Mouse (Mus musculus) bone marrow macrophage, adult 2 months (primary cell): ENCODE data around the gene Prkd2.

Experiments
- CTCF ChIP-seq: IDR thresholded peaks from 2 replicates; pipeline ENCODE4 v1.5.1; 2012; ENCODE audit warnings: low read depth, mild to moderate bottlenecking, low read length, moderate library complexity
- POLR2A ChIP-seq: IDR thresholded peaks from 2 replicates; pipeline ENCODE4 v1.6.1; 2012; ENCODE audit warnings: mild to moderate bottlenecking, low read depth, low read length, borderline replicate concordance

GRCm38 (mm10) chr7:16916342-16917265 is 73.9 kb downstream of the Prkd2 start:
- TF ChIP-seq CTCF = no peak
- TF ChIP-seq POLR2A = no peak
